Mouse (Mus musculus): ENCODE results near the gene E2f4.
"Not testable (repeated sequence)": the region's sequence is repeated elsewhere in the genome, so short reads cannot be mapped to it uniquely, and the experiment has no call there.

The E2f4 gene

GRCm38 (mm10) chr8:105269461-105269947, 28.0 kb upstream of the E2f4 start, which contains the start of gene Hsf4:
Gene Hsf4 (plus strand): TSS chr8:105269801.
- peak; percentile 98 for DNase-seq

GRCm38 (mm10) chr8:105270101-105270915, 27.2 kb upstream of the E2f4 start:
- DNase-seq, result peak; percentile 90

- DNase-seq, result no peak
These were observed 26.6 kb upstream of the E2f4 start for GRCm38 (mm10) chr8:105270916-105271186.

- peak; percentile 92 for DNase-seq
These were observed 22.1 kb upstream of the E2f4 start for GRCm38 (mm10) chr8:105275387-105275786.

GRCm38 (mm10) chr8:105275840-105276239, 21.6 kb upstream of the E2f4 start, which contains the start of gene Nol3:
Gene Nol3 (plus strand): TSS chr8:105276140.
- DNase-seq, result no peak

GRCm38 (mm10) chr8:105276292-105277120, 21.0 kb upstream of the E2f4 start:
- peak; percentile 97 for DNase-seq

- DNase-seq, result peak; percentile 98
These were observed 18.5 kb upstream of the E2f4 start for GRCm38 (mm10) chr8:105278911-105279334.

- no peak for DNase-seq
These were observed 16.9 kb upstream of the E2f4 start for GRCm38 (mm10) chr8:105280567-105280966.

- DNase-seq, result no peak
These were observed 15.6 kb upstream of the E2f4 start for GRCm38 (mm10) chr8:105281821-105282220.

GRCm38 (mm10) chr8:105282239-105282638, 15.2 kb upstream of the E2f4 start:
- no peak for DNase-seq

GRCm38 (mm10) chr8:105283074-105283473, 14.4 kb upstream of the E2f4 start:
- DNase-seq, result peak; percentile 94

GRCm38 (mm10) chr8:105285514-105285913, 11.9 kb upstream of the E2f4 start:
- peak; percentile 92 for DNase-seq

GRCm38 (mm10) chr8:105286907-105287306, 10.6 kb upstream of the E2f4 start:
- no peak for DNase-seq

- no peak for DNase-seq
These were observed 9.2 kb upstream of the E2f4 start for GRCm38 (mm10) chr8:105288231-105288630.

GRCm38 (mm10) chr8:105288958-105289732, 8.3 kb upstream of the E2f4 start:
- DNase-seq, result peak; percentile 99

- DNase-seq, result peak; percentile 93
These were observed 7.5 kb upstream of the E2f4 start, which contains the start of gene 4931428F04Rik for GRCm38 (mm10) chr8:105289805-105290460. Gene 4931428F04Rik (minus strand): TSS chr8:105289864.

GRCm38 (mm10) chr8:105290554-105291314, 6.7 kb upstream of the E2f4 start:
- DNase-seq, result peak; percentile 98

GRCm38 (mm10) chr8:105291364-105291763, 6.1 kb upstream of the E2f4 start:
- DNase-seq, result not testable (repeated sequence)

- not testable (repeated sequence) for DNase-seq
These were observed 5.7 kb upstream of the E2f4 start for GRCm38 (mm10) chr8:105291802-105292201.

- DNase-seq, result no peak
These were observed 5.0 kb upstream of the E2f4 start for GRCm38 (mm10) chr8:105292471-105292870.

GRCm38 (mm10) chr8:105293405-105293804, 4.1 kb upstream of the E2f4 start:
- peak; percentile 90 for DNase-seq

Measured in heart, adult 11 months (tissue).